Mouse (Mus musculus) ES-E14 (cell line): ENCODE results near the gene Ezr.
A peak's percentile ranks its signal among the peaks of the same experiment; 100 is the strongest.

ENCODE experiments used
- CHD2 ChIP-seq: IDR thresholded peaks from 2 replicates; pipeline ENCODE4 v1.6.1; 2014; ENCODE audit warnings: mild to moderate bottlenecking, low read depth, low read length, inconsistent platforms
- HCFC1 ChIP-seq: IDR thresholded peaks from 2 replicates; pipeline ENCODE4 v1.6.1; 2012; ENCODE audit warnings: low read length, inconsistent platforms, borderline replicate concordance; ENCODE audit not compliant: insufficient read depth
- MAFK ChIP-seq: IDR thresholded peaks from 2 replicates; pipeline ENCODE4 v1.6.1; 2014; ENCODE audit warnings: mild to moderate bottlenecking, low read depth, low read length, inconsistent platforms; ENCODE audit not compliant: insufficient read depth
- ZC3H11A ChIP-seq: IDR thresholded peaks from 2 replicates; pipeline ENCODE4 v1.6.1; 2012; ENCODE audit warnings: low read depth, mild to moderate bottlenecking, inconsistent platforms, low read length, borderline replicate concordance
- ZNF384 ChIP-seq: IDR thresholded peaks from 2 replicates; pipeline ENCODE4 v1.6.1; 2012; ENCODE audit warnings: low read depth, low read length, inconsistent platforms

- TF ChIP-seq HCFC1 (0 out of 2 replicates have a peak, but pooled peaks have one; percentile 22), MAFK (no peak), ZC3H11A (no peak), CHD2 (no peak), ZNF384 (peak; percentile 98)
These were observed 4.3 kb downstream of the Ezr start for GRCm38 (mm10) chr17:6778332-6778683.
